Comparison of ENCODE assay signal across 8 mouse cellular contexts in the genomic region with DNA sequence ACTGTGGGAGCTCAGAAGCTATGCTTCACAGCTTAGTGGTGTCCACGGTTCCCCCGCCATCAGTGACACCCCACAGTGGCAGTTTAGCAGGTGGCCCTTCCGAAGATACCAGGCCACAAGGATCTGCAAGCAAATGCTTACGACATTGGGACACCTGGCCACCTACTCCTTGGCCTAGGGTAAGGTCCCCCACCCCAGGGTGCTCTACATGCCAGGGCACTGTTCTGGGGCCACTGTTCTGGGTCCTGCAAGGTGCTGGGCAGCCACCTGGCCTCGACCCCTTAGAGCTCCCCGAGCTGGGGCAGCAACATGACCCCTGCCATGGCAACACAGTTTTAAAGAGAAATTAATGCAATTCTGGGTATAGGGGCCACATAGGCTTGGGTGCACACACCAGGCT. TPM values are rescaled to one million over a fixed set of nuclear protein-coding genes. Genes with fewer than 3 reads are reported as not detected.
DNase-seq lines count a peak whose midpoint lies in the region; ATAC-seq and TF ChIP-seq lines count a peak whose summit lies in the region.

No protein-coding gene starts in this region.

- no peak overlapping the region for H3K27ac ChIP-seq in heart, embryonic 12.5 days (ENCODE audit: poor library complexity, severe bottlenecking)
- no peak overlapping the region for H3K27ac ChIP-seq in ES-Bruce4 (ENCODE audit: insufficient read depth, low read length)
- H3K27ac ChIP-seq in forebrain, postnatal 0 days (ENCODE audit: low read depth, low read length): no peak overlapping the region
- peak overlapping the region; percentile 75 for H3K27ac ChIP-seq in liver, postnatal 0 days (ENCODE audit: low read depth)

- TF ChIP-seq EP300 in ES-Bruce4 (IDR thresholded peaks at IDR 0.05; ENCODE audit: insufficient read depth, low read depth, low read length): no peak
- no peak for TF ChIP-seq EP300 in liver, postnatal 0 days (IDR thresholded peaks at IDR 0.05; ENCODE audit: low read depth)

- peaks cover 19% of the 10 kb centered on the region for H3K4me1 ChIP-seq in heart, embryonic 12.5 days (replicated peaks)
- H3K4me1 ChIP-seq in ES-Bruce4 (ENCODE audit: control insufficient read depth, insufficient read depth, low read length): peaks cover 3% of the 10 kb centered on the region
- peaks cover 14% of the 10 kb centered on the region for H3K4me1 ChIP-seq in forebrain, postnatal 0 days (ENCODE audit: insufficient read depth)
- H3K4me1 ChIP-seq in liver, postnatal 0 days (ENCODE audit: insufficient read depth): peaks cover 23% of the 10 kb centered on the region

- 70% methylated on average over 6 of the region's 6 CpGs for whole genome bisulfite sequencing in heart, embryonic 12.5 days
- 73% methylated on average over 6 of the region's 6 CpGs for WGBS in forebrain, postnatal 0 days
- WGBS in liver, postnatal 0 days (ENCODE audit: insufficient replicate concordance): 52% methylated on average over 6 of the region's 6 CpGs

- TF ChIP-seq CTCF in ES-Bruce4 (IDR thresholded peaks at IDR 0.05; ENCODE audit: low read depth, low read length): no peak
- no peak for TF ChIP-seq CTCF in forebrain, postnatal 0 days (IDR thresholded peaks at IDR 0.05; ENCODE audit: low read depth)
- TF ChIP-seq CTCF in liver, postnatal 0 days (IDR thresholded peaks at IDR 0.05; ENCODE audit: low read depth): no peak

- H3K27me3 ChIP-seq in heart, embryonic 12.5 days (replicated peaks): no peaks in the 10 kb centered on the region
- H3K27me3 ChIP-seq in ES-Bruce4 (ENCODE audit: control insufficient read depth, insufficient read depth, low read length, poor library complexity, severe bottlenecking): no peaks in the 10 kb centered on the region
- no peaks in the 10 kb centered on the region for H3K27me3 ChIP-seq in forebrain, postnatal 0 days (ENCODE audit: insufficient read depth, low read length)
- no peaks in the 10 kb centered on the region for H3K27me3 ChIP-seq in liver, postnatal 0 days (ENCODE audit: insufficient read depth, low read length)

- TF ChIP-seq POLR2A in ES-Bruce4 (IDR thresholded peaks at IDR 0.05; ENCODE audit: insufficient read depth, low read length): no peak

- no peak for DNase-seq in heart, adult 9 months (ENCODE audit: low spot score in 2 of 2)
- DNase-seq in forebrain, postnatal 0 days: no peak
- DNase-seq in liver, postnatal 0 days: no peak
- no peak for DNase-seq in frontal cortex, adult 2 months (ENCODE audit: extremely low spot score in 1 of 2, low spot score in 1 of 2)
- no peak for DNase-seq in adrenal gland, adult 8-10 months
- no peak for DNase-seq in cerebellum, adult 11 months

- H3K9me3 ChIP-seq in heart, embryonic 12.5 days (replicated peaks): no peaks in the 10 kb centered on the region
- H3K9me3 ChIP-seq in ES-Bruce4 (replicated peaks; ENCODE audit: control insufficient read depth, insufficient read depth, low read length, poor library complexity, severe bottlenecking): no peaks in the 10 kb centered on the region
- H3K9me3 ChIP-seq in forebrain, postnatal 0 days (ENCODE audit: low read length): no peaks in the 10 kb centered on the region
- no peaks in the 10 kb centered on the region for H3K9me3 ChIP-seq in liver, postnatal 0 days (ENCODE audit: low read length)

- peak overlapping the region; percentile 90 for H3K4me3 ChIP-seq in heart, embryonic 12.5 days
- peak overlapping the region; percentile 94 for H3K4me3 ChIP-seq in ES-Bruce4 (ENCODE audit: low read depth, low read length)
- peak overlapping the region; percentile 81 for H3K4me3 ChIP-seq in forebrain, postnatal 0 days (ENCODE audit: low read depth, low read length)
- peak overlapping the region; percentile 74 for H3K4me3 ChIP-seq in liver, postnatal 0 days (ENCODE audit: low read depth, low read length)

- peak overlapping the region; percentile 99 for H3K4me2 ChIP-seq in heart, embryonic 12.5 days
- peak overlapping the region; percentile 94 for H3K4me2 ChIP-seq in forebrain, postnatal 0 days (ENCODE audit: low read depth)
- peak overlapping the region; percentile 99 for H3K4me2 ChIP-seq in liver, postnatal 0 days (ENCODE audit: low read depth, low read length)

- peak overlapping the region; percentile 93 for H3K9ac ChIP-seq in heart, embryonic 12.5 days
- peak overlapping the region; percentile 68 for H3K9ac ChIP-seq in ES-Bruce4 (ENCODE audit: low read depth, poor library complexity, severe bottlenecking)
- peak overlapping the region; percentile 91 for H3K9ac ChIP-seq in forebrain, postnatal 0 days
- H3K9ac ChIP-seq in liver, postnatal 0 days (replicated peaks): peak overlapping the region; percentile 89

- H3K36me3 ChIP-seq in heart, embryonic 12.5 days: peaks cover 39% of the 10 kb centered on the region
- H3K36me3 ChIP-seq in ES-Bruce4 (ENCODE audit: control insufficient read depth, insufficient read depth, low read length, poor library complexity, severe bottlenecking): peaks cover 11% of the 10 kb centered on the region; the same call in 1 of the 2 replicates
- peaks cover 29% of the 10 kb centered on the region for H3K36me3 ChIP-seq in forebrain, postnatal 0 days (ENCODE audit: insufficient read depth)
- peaks cover 31% of the 10 kb centered on the region for H3K36me3 ChIP-seq in liver, postnatal 0 days (replicated peaks; ENCODE audit: insufficient read depth, low read length)

- ATAC-seq in heart, embryonic 12.5 days (ENCODE audit: insufficient number of reproducible peaks, low FRiP score): no peak
- ATAC-seq in forebrain, postnatal 0 days: no peak
- no peak for ATAC-seq in liver, postnatal 0 days

RNA-seq across cellular contexts. Expression of a gene that starts 1.0 kb away (rescaled TPM):
- 54.9 and 60.2 TPM in 2 replicates for polyA plus RNA-seq in heart, embryonic 12.5 days (2016; fragmentation: Nextera tagmentation; extraction: Ambion mirVana)
- 37.2 and 41.6 TPM in 2 replicates for polyA plus RNA-seq in ES-Bruce4 (2011; ENCODE audit: insufficient read depth, insufficient read length, low read depth, missing spikeins)
- 83.3 and 105 TPM in 2 replicates for total RNA-seq in forebrain, postnatal 0 days (2014; rRNA removed)
- polyA plus RNA-seq in forebrain, postnatal 0 days (2015; fragmentation: Nextera tagmentation; extraction: Ambion mirVana): 57.1 and 65.0 TPM in 2 replicates
- polyA plus RNA-seq in liver, postnatal 0 days (2015; fragmentation: Nextera tagmentation; extraction: Ambion mirVana): 29.2 and 30.6 TPM in 2 replicates
- 120 and 134 TPM in 2 replicates for polyA plus RNA-seq in frontal cortex, adult 2 months (2012; rRNA removed)
- 100 to 1,000 TPM; 115 to 136 (median 123) TPM for total RNA-seq in adrenal gland, adult 8-10 months (2022)

RNA-seq across cellular contexts. Expression of a gene that starts 4.8 kb away (rescaled TPM):
- polyA plus RNA-seq in heart, embryonic 12.5 days (2016; fragmentation: Nextera tagmentation; extraction: Ambion mirVana): 0.42 and 0.52 TPM in 2 replicates
- 0.49 and 0.93 TPM in 2 replicates for polyA plus RNA-seq in ES-Bruce4 (2011; ENCODE audit: insufficient read depth, insufficient read length, low read depth, missing spikeins)
- 0.38 TPM in 1 of 2 replicates, not detected in the other for total RNA-seq in forebrain, postnatal 0 days (2014; rRNA removed)
- 0.31 and 0.39 TPM in 2 replicates for polyA plus RNA-seq in forebrain, postnatal 0 days (2015; fragmentation: Nextera tagmentation; extraction: Ambion mirVana)
- 6.3 and 7.4 TPM in 2 replicates for polyA plus RNA-seq in liver, postnatal 0 days (2015; fragmentation: Nextera tagmentation; extraction: Ambion mirVana)
- 0.94 and 1.1 TPM in 2 replicates for polyA plus RNA-seq in frontal cortex, adult 2 months (2012; rRNA removed)
- 1 to 10 TPM in 2 of 4 experiments, under 1 TPM in 2; 0.56 to 1.7 (median 0.92) TPM for total RNA-seq in adrenal gland, adult 8-10 months (2022)

RNA-seq across cellular contexts. Expression of a gene that starts 12.6 kb away (rescaled TPM):
- 0.19 and 0.28 TPM in 2 replicates for polyA plus RNA-seq in heart, embryonic 12.5 days (2016; fragmentation: Nextera tagmentation; extraction: Ambion mirVana)
- polyA plus RNA-seq in ES-Bruce4 (2011; ENCODE audit: insufficient read depth, insufficient read length, low read depth, missing spikeins): 27.5 and 30.5 TPM in 2 replicates
- total RNA-seq in forebrain, postnatal 0 days (2014; rRNA removed): 122 and 166 TPM in 2 replicates
- polyA plus RNA-seq in forebrain, postnatal 0 days (2015; fragmentation: Nextera tagmentation; extraction: Ambion mirVana): 59.9 and 71.3 TPM in 2 replicates
- polyA plus RNA-seq in liver, postnatal 0 days (2015; fragmentation: Nextera tagmentation; extraction: Ambion mirVana): not detected in 2 replicates
- 345 and 388 TPM in 2 replicates for polyA plus RNA-seq in frontal cortex, adult 2 months (2012; rRNA removed)
- 1 to 10 TPM in 3 of 4 experiments, under 1 TPM in 1; 0.17 to 2.5 (median 1.7) TPM for total RNA-seq in adrenal gland, adult 8-10 months (2022)

RNA-seq across cellular contexts. Expression of a gene that starts 28.9 kb away (rescaled TPM):
- polyA plus RNA-seq in heart, embryonic 12.5 days (2016; fragmentation: Nextera tagmentation; extraction: Ambion mirVana): 1.9 and 2.3 TPM in 2 replicates
- 11.2 and 11.6 TPM in 2 replicates for polyA plus RNA-seq in ES-Bruce4 (2011; ENCODE audit: insufficient read depth, insufficient read length, low read depth, missing spikeins)
- total RNA-seq in forebrain, postnatal 0 days (2014; rRNA removed): 1.3 and 1.5 TPM in 2 replicates
- polyA plus RNA-seq in forebrain, postnatal 0 days (2015; fragmentation: Nextera tagmentation; extraction: Ambion mirVana): 1.3 and 1.6 TPM in 2 replicates
- 4.0 and 4.4 TPM in 2 replicates for polyA plus RNA-seq in liver, postnatal 0 days (2015; fragmentation: Nextera tagmentation; extraction: Ambion mirVana)
- polyA plus RNA-seq in frontal cortex, adult 2 months (2012; rRNA removed): 2.9 and 3.7 TPM in 2 replicates
- 1 to 10 TPM in 3 of 4 experiments, under 1 TPM in 1; 0.70 to 2.2 (median 1.6) TPM for total RNA-seq in adrenal gland, adult 8-10 months (2022)

RNA-seq across cellular contexts. Expression of a gene that starts 39.7 kb away (rescaled TPM):
- polyA plus RNA-seq in heart, embryonic 12.5 days (2016; fragmentation: Nextera tagmentation; extraction: Ambion mirVana): 39.3 and 40.7 TPM in 2 replicates
- 6.1 and 7.2 TPM in 2 replicates for polyA plus RNA-seq in ES-Bruce4 (2011; ENCODE audit: insufficient read depth, insufficient read length, low read depth, missing spikeins)
- 9.0 and 14.5 TPM in 2 replicates for total RNA-seq in forebrain, postnatal 0 days (2014; rRNA removed)
- 14.8 and 23.1 TPM in 2 replicates for polyA plus RNA-seq in forebrain, postnatal 0 days (2015; fragmentation: Nextera tagmentation; extraction: Ambion mirVana)
- 19.6 and 21.1 TPM in 2 replicates for polyA plus RNA-seq in liver, postnatal 0 days (2015; fragmentation: Nextera tagmentation; extraction: Ambion mirVana)
- polyA plus RNA-seq in frontal cortex, adult 2 months (2012; rRNA removed): 39.6 and 47.7 TPM in 2 replicates
- 100 to 1,000 TPM; 113 to 191 (median 144) TPM for total RNA-seq in adrenal gland, adult 8-10 months (2022)

Comparison
In these comparisons a context has a peak if more than half of its experiments do, and no peak if none do; other contexts are left out.
1. RNA of a gene that starts 12.6 kb away (polyA plus RNA-seq): 345 to 388 TPM in frontal cortex, adult 2 months, 59.9 to 71.3 TPM in forebrain, postnatal 0 days and 27.5 to 30.5 TPM in ES-Bruce4; 0.19 to 0.28 TPM in heart, embryonic 12.5 days and not detected in liver, postnatal 0 days; every median in the first group is over 10 times any median in the second.
2. Peak in every context shown above with its lines, with median percentiles within 50 percentile points of each other: H3K4me2 ChIP-seq, H3K4me3 ChIP-seq and H3K9ac ChIP-seq.